Mouse (Mus musculus) hindbrain, embryonic 14.5 days (tissue): ENCODE data around the gene Prkacb. TPM values are rescaled to one million over a fixed set of nuclear protein-coding genes. Genes with fewer than 3 reads are reported as not detected.
A peak's percentile ranks its signal among the peaks of the same experiment; 100 is the strongest.

ENCODE experiments used
- ATAC-seq: fragments of 200-750 bp; cut with Nextera tagmentation; 2 replicates; pipeline ENCODE4 v1.8.0; 2017; ENCODE audit warnings: moderate number of reproducible peaks, mild to moderate bottlenecking, moderate TSS enrichment, moderate library complexity; ENCODE audit not compliant: low FRiP score
- DNase-seq: peaks from one replicate; pipeline ENCODE4 v3.0.0-alpha.2; 2015; ENCODE audit warnings: low spot score
- H3K27ac ChIP-seq: fragments of 300-500 bp; sonication (generic); 2 replicates; pipeline ENCODE4 v1.5.1; 2014; ENCODE audit warnings: mild to moderate bottlenecking, moderate library complexity
- H3K27me3 ChIP-seq: fragments of 300-500 bp; sonication (generic); 2 replicates; pipeline ENCODE4 v1.6.1; 2014; ENCODE audit warnings: mild to moderate bottlenecking, low read length, mixed read lengths; ENCODE audit not compliant: control insufficient read depth, insufficient read depth
- H3K36me3 ChIP-seq: fragments of 300-500 bp; sonication (generic); replicated peaks from 2 replicates; pipeline ENCODE4 v1.6.1; 2014; ENCODE audit not compliant: control insufficient read depth, insufficient read depth
- H3K4me1 ChIP-seq: fragments of 300-500 bp; sonication (generic); replicated peaks from 2 replicates; pipeline ENCODE4 v1.6.1; 2014; ENCODE audit warnings: antibody characterized with exemption, low read length, mixed read lengths; ENCODE audit not compliant: control insufficient read depth, insufficient read depth
- H3K4me2 ChIP-seq: fragments of 300-500 bp; sonication (generic); replicated peaks from 2 replicates; pipeline ENCODE4 v1.6.1; 2014; ENCODE audit warnings: mild to moderate bottlenecking, moderate library complexity
- H3K4me3 ChIP-seq: fragments of 300-500 bp; sonication (generic); replicated peaks from 2 replicates; pipeline ENCODE4 v1.5.1; 2014; ENCODE audit warnings: mild to moderate bottlenecking, low read length
- H3K9ac ChIP-seq: fragments of 300-500 bp; sonication (generic); 2 replicates; pipeline ENCODE4 v1.6.1; 2014
- H3K9me3 ChIP-seq: fragments of 300-500 bp; sonication (generic); 2 replicates; pipeline ENCODE4 v1.6.1; 2016; ENCODE audit warnings: low read length; ENCODE audit not compliant: control insufficient read depth
- WGBS: fragments of 180-500 bp; shearing (Covaris S2); extraction: QIAGEN DNeasy Blood & Tissue Kit; methylation state at CpG from one replicate; pipeline ENCODE4 v1.1.7; 2014; 5-methylcytosine and 5-hydroxymethylcytosine counted together
- polyA plus RNA-seq: library from polyadenylated mRNA; unstranded; fragments of >200 nt; fragmentation: Nextera tagmentation; extraction: Ambion mirVana; gene quantifications from 2 replicates; pipeline ENCODE4 v1.2.1, GENCODE M21; 2014

Gene Prkacb
- polyA plus RNA-seq, 1 experiment from 2014 or later: 216 TPM

DNA sequence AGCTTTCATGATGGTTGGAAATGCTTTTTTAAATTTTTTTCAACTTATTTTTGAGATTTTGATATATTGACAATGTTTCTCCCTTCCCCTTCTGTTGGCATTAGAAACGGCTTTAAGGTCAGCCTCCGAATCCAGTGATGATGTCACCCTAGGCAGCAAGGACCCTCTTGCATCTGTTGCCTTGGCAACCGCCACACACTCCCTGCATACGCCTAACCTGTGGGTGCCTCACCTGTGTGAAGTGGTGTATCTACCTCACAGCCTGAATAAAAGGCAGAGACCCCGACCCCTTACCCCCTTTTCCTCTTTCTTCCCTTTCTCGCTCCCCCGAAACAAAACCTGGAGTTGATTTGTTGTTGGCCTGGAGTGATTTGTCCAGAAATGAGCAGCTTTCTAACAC lies 100.5 kb downstream of the Prkacb start:
- H3K4me2 ChIP-seq: no peak overlapping the region
- H3K27ac ChIP-seq: no peak overlapping the region
- no peaks in the 10 kb centered on the region for H3K9me3 ChIP-seq
- no peaks in the 10 kb centered on the region for H3K27me3 ChIP-seq
- no peaks in the 10 kb centered on the region for H3K36me3 ChIP-seq
- ATAC-seq (no peak), DNase-seq (no peak)
- H3K4me1 ChIP-seq: no peaks in the 10 kb centered on the region
- no peak overlapping the region for H3K9ac ChIP-seq
- no peak overlapping the region for H3K4me3 ChIP-seq
- WGBS: 81% methylated on average over 7 of the region's 7 CpGs

DNA sequence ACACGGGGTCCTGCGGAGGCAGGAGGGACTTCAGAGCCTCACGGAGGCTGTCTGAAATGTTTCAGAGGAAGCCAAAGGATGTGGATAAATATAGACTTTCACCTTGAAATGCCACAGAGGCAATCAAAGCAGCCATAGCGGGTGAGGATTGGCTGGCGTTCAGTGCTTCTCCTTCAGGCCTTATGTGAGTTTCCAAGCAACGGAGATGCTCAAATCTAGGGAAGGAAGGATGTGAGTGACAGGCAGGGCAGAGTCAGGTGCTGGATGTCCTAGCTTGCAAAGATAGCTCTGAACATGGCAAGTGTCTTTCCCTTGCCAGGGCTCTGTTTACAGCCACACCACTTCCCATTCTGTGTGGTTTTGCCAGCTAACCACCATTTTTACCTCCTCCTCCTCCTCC lies 101.2 kb downstream of the Prkacb start:
- DNase-seq (no peak), ATAC-seq (no peak)
- WGBS: 59% methylated on average over 6 of the region's 6 CpGs
- Histone ChIP-seq H3K27me3 (no peaks in the 10 kb centered on the region), H3K4me2 (no peak overlapping the region), H3K36me3 (no peaks in the 10 kb centered on the region), H3K27ac (no peak overlapping the region), H3K9me3 (no peaks in the 10 kb centered on the region), H3K4me1 (no peaks in the 10 kb centered on the region), H3K9ac (no peak overlapping the region), H3K4me3 (no peak overlapping the region)

DNA sequence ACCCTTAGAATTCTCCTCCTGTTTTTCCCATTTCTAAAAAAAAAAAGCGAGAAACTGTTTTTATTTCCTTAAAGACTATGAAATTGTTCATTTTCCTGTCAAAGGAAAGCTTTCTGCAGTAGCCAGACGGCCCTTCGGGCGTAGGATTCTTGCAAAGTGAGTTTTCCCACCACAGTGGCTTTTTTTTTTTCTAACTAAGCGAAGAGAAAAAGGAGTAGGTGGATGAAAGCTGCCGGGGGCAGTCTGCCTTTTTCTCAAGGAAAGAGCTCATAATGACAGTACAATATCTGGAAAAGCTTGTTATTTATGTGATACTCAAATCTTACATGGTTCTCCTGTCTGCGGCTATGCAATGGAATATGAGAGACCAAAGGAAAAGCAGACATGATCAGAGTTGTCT lies 101.7 kb downstream of the Prkacb start:
- ATAC-seq (no peak), DNase-seq (no peak)
- Histone ChIP-seq H3K27ac (no peak overlapping the region), H3K9ac (no peak overlapping the region), H3K36me3 (no peaks in the 10 kb centered on the region), H3K9me3 (no peaks in the 10 kb centered on the region), H3K4me2 (no peak overlapping the region), H3K27me3 (no peaks in the 10 kb centered on the region), H3K4me1 (no peaks in the 10 kb centered on the region), H3K4me3 (no peak overlapping the region)
- WGBS: 76% methylated on average over 7 of the region's 7 CpGs

DNA sequence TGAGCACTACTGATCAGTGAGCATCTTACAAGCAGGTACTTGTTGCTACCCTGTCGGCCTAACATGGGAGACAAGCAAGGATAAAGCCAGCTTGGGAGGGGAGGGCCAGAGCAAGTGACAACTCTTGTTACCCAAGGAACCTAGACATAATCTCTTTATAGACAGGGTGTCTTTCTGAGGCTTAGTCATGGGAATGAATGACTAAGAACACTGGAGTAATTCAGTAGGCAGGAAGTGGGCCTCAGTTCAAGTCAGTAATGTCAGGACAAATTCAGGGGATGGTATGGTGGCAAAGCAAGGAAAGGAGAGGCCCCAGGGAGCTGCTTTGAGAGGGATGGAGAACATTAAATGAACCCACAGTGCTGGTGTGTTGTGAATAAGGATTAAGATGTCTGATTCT lies 103.7 kb downstream of the Prkacb start:
- H3K36me3 ChIP-seq: no peaks in the 10 kb centered on the region
- no peak overlapping the region for H3K27ac ChIP-seq
- 86% methylated on average over 1 of the region's 1 CpGs for WGBS
- ATAC-seq (no peak), DNase-seq (no peak)
- H3K4me3 ChIP-seq: no peak overlapping the region
- no peaks in the 10 kb centered on the region for H3K4me1 ChIP-seq
- no peaks in the 10 kb centered on the region for H3K9me3 ChIP-seq
- H3K27me3 ChIP-seq: no peaks in the 10 kb centered on the region
- H3K4me2 ChIP-seq: no peak overlapping the region
- H3K9ac ChIP-seq: no peak overlapping the region

DNA sequence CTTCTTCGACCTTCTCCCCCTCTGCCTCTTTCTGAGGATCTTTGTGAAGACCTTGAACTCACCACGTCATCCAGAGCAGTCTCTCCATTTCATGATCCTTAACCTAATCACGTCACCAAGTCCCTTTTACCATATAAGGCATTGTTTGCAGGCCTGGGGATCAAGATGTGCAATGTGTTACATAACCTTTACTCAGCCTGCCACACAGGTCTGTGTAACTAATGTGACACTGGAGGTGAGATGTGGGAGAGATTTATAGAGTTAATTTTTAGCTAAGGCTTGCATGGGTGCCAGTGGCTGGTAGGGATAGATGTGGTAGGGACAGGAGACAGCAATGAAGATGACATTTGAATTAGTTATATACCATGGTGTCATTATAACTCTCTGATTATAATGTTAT lies 104.4 kb downstream of the Prkacb start:
- Histone ChIP-seq H3K4me3 (no peak overlapping the region), H3K9me3 (no peaks in the 10 kb centered on the region), H3K4me2 (no peak overlapping the region), H3K27me3 (no peaks in the 10 kb centered on the region), H3K9ac (no peak overlapping the region), H3K36me3 (no peaks in the 10 kb centered on the region), H3K4me1 (no peaks in the 10 kb centered on the region), H3K27ac (no peak overlapping the region)
- ATAC-seq: no peak
- 79% methylated on average over 3 of the region's 3 CpGs for WGBS
- no peak for DNase-seq

DNA sequence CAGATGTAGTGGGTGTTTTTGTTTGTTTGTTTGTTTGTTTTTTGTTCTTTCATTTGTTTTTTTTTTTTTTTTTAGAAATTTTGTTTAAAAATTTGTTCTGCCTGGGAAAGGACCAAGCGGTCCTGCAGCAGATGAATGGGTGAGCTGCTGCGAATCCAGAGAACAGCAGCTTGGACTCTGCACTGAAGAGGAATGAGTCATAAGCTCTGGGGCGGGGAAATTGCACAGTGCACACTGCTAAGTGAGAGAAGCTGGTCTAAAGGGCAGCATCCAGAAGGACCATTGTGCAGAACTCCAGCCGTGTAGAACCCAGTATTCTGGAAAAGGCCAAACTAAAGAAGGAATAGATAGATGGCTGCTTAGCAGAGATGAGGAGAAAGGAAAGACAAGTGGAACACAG lies 108.7 kb downstream of the Prkacb start:
- no peak for DNase-seq
- Histone ChIP-seq H3K4me1 (no peaks in the 10 kb centered on the region), H3K36me3 (no peaks in the 10 kb centered on the region), H3K9me3 (no peaks in the 10 kb centered on the region), H3K4me2 (no peak overlapping the region), H3K27me3 (no peaks in the 10 kb centered on the region), H3K4me3 (no peak overlapping the region), H3K27ac (no peak overlapping the region), H3K9ac (no peak overlapping the region)
- 92% methylated on average over 4 of the region's 4 CpGs for WGBS
- no peak for ATAC-seq

DNA sequence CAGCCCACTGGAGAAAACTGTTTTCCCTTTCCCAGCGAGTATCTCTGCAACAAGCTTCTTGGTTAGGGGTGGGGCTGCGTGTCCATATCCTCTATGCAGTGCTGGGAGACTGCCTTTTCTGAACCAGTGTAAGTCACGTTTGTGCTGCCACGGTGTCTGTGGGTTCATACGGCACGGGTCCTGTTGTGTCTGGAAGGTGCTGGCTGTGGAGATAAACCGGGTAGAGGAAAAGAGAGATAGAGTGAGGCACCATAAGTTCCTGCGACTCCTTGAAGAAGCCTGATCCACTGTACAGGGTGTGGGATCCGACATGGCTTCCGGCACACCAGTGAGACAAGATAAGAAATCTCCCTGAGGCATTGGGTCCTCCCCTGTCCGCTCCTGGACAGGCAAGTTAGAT lies 112.7 kb downstream of the Prkacb start:
- Histone ChIP-seq H3K27ac (no peak overlapping the region), H3K4me1 (0 out of 2 replicates have a peak, but pooled peaks cover 4% of the 10 kb centered on the region), H3K9ac (no peak overlapping the region), H3K36me3 (no peaks in the 10 kb centered on the region), H3K9me3 (no peaks in the 10 kb centered on the region), H3K27me3 (no peaks in the 10 kb centered on the region), H3K4me2 (no peak overlapping the region), H3K4me3 (no peak overlapping the region)
- ATAC-seq (no peak), DNase-seq (no peak)
- 89% methylated on average over 11 of the region's 11 CpGs for WGBS

DNA sequence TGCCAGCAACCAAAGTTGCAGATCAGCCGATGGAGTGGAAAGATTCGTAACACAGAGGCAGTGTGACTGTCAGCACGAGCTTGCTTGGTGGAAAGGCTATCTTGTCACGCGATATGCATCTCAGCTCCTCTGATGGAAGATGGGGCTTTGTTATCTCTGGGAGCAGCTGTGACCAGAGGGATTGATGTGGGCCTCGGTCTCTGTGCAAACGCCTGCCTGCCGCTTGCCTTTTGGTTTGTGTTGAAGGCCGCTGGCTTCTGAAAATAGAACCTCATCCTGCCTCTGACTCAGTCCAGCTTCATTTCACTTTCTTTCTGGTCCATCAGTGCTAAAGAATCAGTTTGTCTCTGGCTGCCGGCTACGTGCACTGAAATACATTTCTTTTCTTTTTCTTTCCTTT lies 113.8 kb downstream of the Prkacb start:
- no peak overlapping the region for H3K4me3 ChIP-seq
- no peaks in the 10 kb centered on the region for H3K9me3 ChIP-seq
- peak overlapping the region; percentile 16; the same call in 1 of the 2 replicates for H3K27ac ChIP-seq
- WGBS: 42% methylated on average over 11 of the region's 11 CpGs
- H3K36me3 ChIP-seq: no peaks in the 10 kb centered on the region
- H3K9ac ChIP-seq: no peak overlapping the region
- DNase-seq: no peak
- H3K4me2 ChIP-seq: no peak overlapping the region
- H3K27me3 ChIP-seq: no peaks in the 10 kb centered on the region
- H3K4me1 ChIP-seq: 0 out of 2 replicates have a peak, but pooled peaks cover 4% of the 10 kb centered on the region
- no peak for ATAC-seq

DNA sequence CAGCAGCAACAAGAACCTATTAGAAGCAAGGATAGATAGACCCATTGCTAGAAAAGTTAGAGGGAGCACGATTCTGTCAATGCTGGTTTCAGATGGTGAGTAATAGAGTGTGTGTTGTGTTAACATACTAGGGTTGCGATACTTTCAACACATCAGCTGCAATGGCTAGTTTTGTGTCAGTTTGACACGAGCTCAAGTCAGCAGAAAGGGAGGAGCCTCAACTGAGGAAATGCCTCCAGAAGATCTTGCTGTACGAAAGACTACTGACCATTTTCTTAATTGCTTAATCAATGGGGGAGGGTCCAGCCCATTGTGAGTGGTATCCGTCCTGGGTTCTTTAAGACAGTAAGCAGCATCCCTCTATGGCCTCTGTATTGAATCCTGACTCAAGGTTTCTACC lies 120.2 kb downstream of the Prkacb start:
- ATAC-seq: no peak
- DNase-seq: no peak

DNA sequence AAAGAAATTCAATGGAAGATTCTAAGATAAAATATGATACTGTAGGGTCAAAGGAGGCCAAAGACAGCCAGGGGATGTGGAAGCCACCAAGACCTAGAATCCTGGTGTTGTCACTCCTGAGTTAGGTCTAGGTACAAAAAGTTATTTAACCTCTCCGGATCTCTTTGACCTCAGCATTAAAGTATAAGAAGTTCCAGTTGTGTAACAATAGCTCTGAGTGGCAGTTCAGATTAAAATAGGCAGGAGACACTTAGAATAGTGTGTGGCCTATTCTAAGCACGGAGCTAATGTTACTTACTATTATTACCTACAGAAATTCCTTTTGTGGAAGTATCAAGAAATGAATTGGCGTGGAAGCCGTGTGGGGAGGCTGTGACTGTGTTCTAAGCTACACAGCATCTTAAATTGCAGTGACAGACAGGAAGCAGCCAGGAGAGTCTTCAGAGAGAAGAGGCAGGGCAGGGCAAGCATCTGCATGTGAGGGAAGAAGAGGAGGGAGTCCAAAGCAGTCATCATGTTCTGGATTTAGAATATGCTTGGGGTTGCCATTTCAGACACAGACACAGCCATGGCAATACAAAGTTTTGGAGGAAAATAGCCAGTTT lies 125.6 kb downstream of the Prkacb start:
- no peaks in the 10 kb centered on the region for H3K36me3 ChIP-seq
- H3K9me3 ChIP-seq: no peaks in the 10 kb centered on the region
- H3K27me3 ChIP-seq: no peaks in the 10 kb centered on the region
- no peak overlapping the region for H3K27ac ChIP-seq
- 0 out of 2 replicates have a peak, but pooled peaks cover 3% of the 10 kb centered on the region for H3K4me1 ChIP-seq
- no peak for ATAC-seq
- no peak overlapping the region for H3K4me2 ChIP-seq
- DNase-seq: no peak
- no peak overlapping the region for H3K4me3 ChIP-seq
- H3K9ac ChIP-seq: no peak overlapping the region
- WGBS: 82% methylated on average over 4 of the region's 4 CpGs

More for the DNA sequence above, 120.2 kb downstream of the Prkacb start:
- no peak overlapping the region for H3K4me2 ChIP-seq
- H3K9ac ChIP-seq: no peak overlapping the region
- no peaks in the 10 kb centered on the region for H3K36me3 ChIP-seq
- H3K4me1 ChIP-seq: no peaks in the 10 kb centered on the region
- no peaks in the 10 kb centered on the region for H3K9me3 ChIP-seq
- 84% methylated on average over 5 of the region's 5 CpGs for whole genome bisulfite sequencing
- no peaks in the 10 kb centered on the region for H3K27me3 ChIP-seq
- no peak overlapping the region for H3K4me3 ChIP-seq
- no peak overlapping the region for H3K27ac ChIP-seq
